Comparison of ENCODE assay signal across 26 mouse cellular contexts in genomic region chr1:136728632-136728944, GRCm38 (mm10).
"Had no signal": no experiment of that assay in that cellular context is flagged by ENCODE, and none has a peak within 500 bp of the region (broad histone marks: within the 10 kb centered on the region; RNA-seq: fewer than 3 reads in every experiment).

No protein-coding gene starts in this region.

- H3K36me3 ChIP-seq: heart, embryonic 10.5 days; heart, embryonic 13.5 days; heart, embryonic 15.5 days; hindbrain, embryonic 13.5 days; hindbrain, embryonic 15.5 days; kidney, embryonic 15.5 days; limb, embryonic 15.5 days; liver, embryonic 12.5 days had no signal

- H3K27me3 ChIP-seq: heart, embryonic 15.5 days; limb, embryonic 15.5 days; liver, embryonic 12.5 days had no signal

- ATAC-seq: hindbrain, postnatal 0 days; intestine, embryonic 16.5 days; liver, embryonic 12.5 days had no signal

- H3K27ac ChIP-seq: gastrocnemius, adult 2 months; heart, embryonic 10.5 days; heart, embryonic 13.5 days; heart, embryonic 15.5 days; hindbrain, embryonic 13.5 days; hindbrain, embryonic 15.5 days; hindbrain, postnatal 0 days; kidney, embryonic 15.5 days; kidney, postnatal 0 days; layer of hippocampus, adult 2 months; left cerebral cortex, adult 2 months; limb, embryonic 15.5 days; liver, embryonic 12.5 days; liver, embryonic 14.5 days had no signal

- H3K9ac ChIP-seq: heart, embryonic 13.5 days; heart, embryonic 15.5 days; hindbrain, embryonic 13.5 days; hindbrain, embryonic 15.5 days; kidney, embryonic 15.5 days; limb, embryonic 15.5 days; liver, embryonic 12.5 days; liver, embryonic 14.5 days had no signal

- H3K4me3 ChIP-seq: gastrocnemius, adult 2 months; heart, embryonic 10.5 days; heart, embryonic 13.5 days; heart, embryonic 15.5 days; hindbrain, embryonic 13.5 days; hindbrain, embryonic 15.5 days; kidney, embryonic 15.5 days; layer of hippocampus, adult 2 months; left cerebral cortex, adult 2 months; limb, embryonic 15.5 days; liver, embryonic 12.5 days had no signal

- H3K9me3 ChIP-seq: heart, embryonic 10.5 days; heart, embryonic 13.5 days; heart, embryonic 15.5 days; hindbrain, embryonic 13.5 days; hindbrain, embryonic 15.5 days; kidney, embryonic 15.5 days; limb, embryonic 15.5 days; liver, embryonic 12.5 days had no signal

- DNase-seq: gastrocnemius, adult 2 months; gastrocnemius, postnatal 10 days; gastrocnemius, postnatal 25 days; heart, adult 18-20 months; heart, postnatal 14 days; heart, postnatal 36 days; kidney, adult 11 months; kidney, adult 2 months; kidney, adult 9 months; kidney, postnatal 25 days; kidney, postnatal 4 days; left cerebral cortex, postnatal 4 days had no signal

- H3K4me1 ChIP-seq: heart, embryonic 10.5 days; kidney, embryonic 15.5 days; liver, embryonic 12.5 days had no signal

- H3K4me2 ChIP-seq: heart, embryonic 13.5 days; heart, embryonic 15.5 days; hindbrain, embryonic 13.5 days; hindbrain, embryonic 15.5 days; kidney, embryonic 15.5 days; limb, embryonic 15.5 days; liver, embryonic 12.5 days had no signal
